Mouse (Mus musculus): ENCODE measurements around the gene Ndufaf3. TPM values are rescaled to one million over a fixed set of nuclear protein-coding genes. Genes with fewer than 3 reads are reported as not detected.

Ndufaf3 gene
- polyA plus RNA-seq, 1 experiment from 2014 or later = 66.3 TPM

- no peak for DNase-seq (ENCODE audit: low spot score)
- Histone ChIP-seq H3K4me3 (ENCODE audit: low read depth, low read length) (no peak overlapping the region), H3K9me3 (ENCODE audit: low read length) (no peaks in the 10 kb centered on the region), H3K27me3 (replicated peaks; ENCODE audit: insufficient read depth, low read length) (no peaks in the 10 kb centered on the region), H3K27ac (ENCODE audit: low read length) (no peak overlapping the region), H3K4me1 (ENCODE audit: insufficient read depth, low read depth, low read length) (peaks cover 13% of the 10 kb centered on the region; the same call in 1 of the 2 replicates), H3K36me3 (ENCODE audit: insufficient read depth, low read length) (peaks cover 9% of the 10 kb centered on the region; the same call in 1 of the 2 replicates), H3K9ac (replicated peaks; ENCODE audit: low read depth) (no peak overlapping the region), H3K4me2 (replicated peaks; ENCODE audit: low read depth, low read length) (no peak overlapping the region)
- no peak for ATAC-seq
- TF ChIP-seq CTCF (IDR thresholded peaks at IDR 0.05) = no peak
- TF ChIP-seq EP300 (IDR thresholded peaks at IDR 0.05) = no peak
- 88% methylated on average over 8 of the region's 8 CpGs for WGBS
Observed at GRCm38 (mm10) chr9:108563671-108564070, 3.6 kb downstream of the Ndufaf3 start.

GRCm38 (mm10) chr9:108560227-108560841, 6.9 kb downstream of the Ndufaf3 start, which contains the start of gene Impdh2:
TSS of gene Impdh2 (plus strand) at chr9:108560286.
- under 1% methylated on average over 48 of the region's 53 CpGs for WGBS
- Histone ChIP-seq H3K27me3 (replicated peaks; ENCODE audit: insufficient read depth, low read length) (no peaks in the 10 kb centered on the region), H3K36me3 (ENCODE audit: insufficient read depth, low read length) (peaks cover 24% of the 10 kb centered on the region), H3K27ac (ENCODE audit: low read length) (peak within 1 kb of the TSS; percentile 71), H3K9me3 (ENCODE audit: low read length) (no peaks in the 10 kb centered on the region), H3K4me1 (ENCODE audit: insufficient read depth, low read depth, low read length) (no peaks in the 10 kb centered on the region), H3K9ac (replicated peaks; ENCODE audit: low read depth) (peak within 1 kb of the TSS; percentile 58), H3K4me3 (ENCODE audit: low read depth, low read length) (peak within 1 kb of the TSS; percentile 47), H3K4me2 (replicated peaks; ENCODE audit: low read depth, low read length) (peak within 1 kb of the TSS; percentile 65)
- ATAC-seq = peak; percentile 99
- peak; percentile 99 for DNase-seq (ENCODE audit: low spot score)
- TF ChIP-seq CTCF (IDR thresholded peaks at IDR 0.05) = peak; percentile 29; the same call in 1 of the 2 replicates
- TF ChIP-seq EP300 (IDR thresholded peaks at IDR 0.05) = no peak

GRCm38 (mm10) chr9:108559169-108559568, 8.1 kb downstream of the Ndufaf3 start:
- Histone ChIP-seq H3K36me3 (ENCODE audit: insufficient read depth, low read length) (peaks cover 31% of the 10 kb centered on the region), H3K27me3 (replicated peaks; ENCODE audit: insufficient read depth, low read length) (no peaks in the 10 kb centered on the region), H3K4me3 (ENCODE audit: low read depth, low read length) (no peak overlapping the region), H3K9ac (replicated peaks; ENCODE audit: low read depth) (no peak overlapping the region), H3K9me3 (ENCODE audit: low read length) (no peaks in the 10 kb centered on the region), H3K27ac (ENCODE audit: low read length) (no peak overlapping the region), H3K4me1 (ENCODE audit: insufficient read depth, low read depth, low read length) (no peaks in the 10 kb centered on the region), H3K4me2 (replicated peaks; ENCODE audit: low read depth, low read length) (no peak overlapping the region)
- ATAC-seq = no peak
- WGBS = 90% methylated on average over 4 of the region's 4 CpGs
- DNase-seq (ENCODE audit: low spot score) = no peak
- TF ChIP-seq CTCF (IDR thresholded peaks at IDR 0.05) = no peak
- TF ChIP-seq EP300 (IDR thresholded peaks at IDR 0.05) = no peak

- no peak overlapping the region for H3K4me3 ChIP-seq (ENCODE audit: low read depth, low read length)
- ATAC-seq (no peak), DNase-seq (ENCODE audit: low spot score) (no peak)
- H3K9me3 ChIP-seq (ENCODE audit: low read length) = no peaks in the 10 kb centered on the region
- no peak overlapping the region for H3K27ac ChIP-seq (ENCODE audit: low read length)
- H3K4me1 ChIP-seq (ENCODE audit: insufficient read depth, low read depth, low read length) = no peaks in the 10 kb centered on the region
- no peak overlapping the region for H3K9ac ChIP-seq (replicated peaks; ENCODE audit: low read depth)
- 96% methylated on average over 1 of the region's 1 CpGs for WGBS
- H3K36me3 ChIP-seq (ENCODE audit: insufficient read depth, low read length) = peaks cover 26% of the 10 kb centered on the region
- TF ChIP-seq EP300 (IDR thresholded peaks at IDR 0.05) (no peak), CTCF (IDR thresholded peaks at IDR 0.05) (no peak)
- H3K4me2 ChIP-seq (replicated peaks; ENCODE audit: low read depth, low read length) = no peak overlapping the region
- H3K27me3 ChIP-seq (replicated peaks; ENCODE audit: insufficient read depth, low read length) = no peaks in the 10 kb centered on the region
Observed at GRCm38 (mm10) chr9:108546875-108547274, 20.4 kb downstream of the Ndufaf3 start.

- WGBS = 91% methylated on average over 3 of the region's 3 CpGs
- Histone ChIP-seq H3K4me1 (ENCODE audit: insufficient read depth, low read depth, low read length) (no peaks in the 10 kb centered on the region), H3K36me3 (ENCODE audit: insufficient read depth, low read length) (peaks cover 27% of the 10 kb centered on the region), H3K9me3 (ENCODE audit: low read length) (no peaks in the 10 kb centered on the region), H3K9ac (replicated peaks; ENCODE audit: low read depth) (no peak overlapping the region), H3K27ac (ENCODE audit: low read length) (no peak overlapping the region), H3K27me3 (replicated peaks; ENCODE audit: insufficient read depth, low read length) (no peaks in the 10 kb centered on the region), H3K4me3 (ENCODE audit: low read depth, low read length) (no peak overlapping the region), H3K4me2 (replicated peaks; ENCODE audit: low read depth, low read length) (no peak overlapping the region)
- no peak for TF ChIP-seq CTCF (IDR thresholded peaks at IDR 0.05)
- TF ChIP-seq EP300 (IDR thresholded peaks at IDR 0.05) = no peak
- no peak for ATAC-seq
- no peak for DNase-seq (ENCODE audit: low spot score)
Observed at GRCm38 (mm10) chr9:108545986-108546385, 21.2 kb downstream of the Ndufaf3 start.

- no peak for DNase-seq (ENCODE audit: low spot score)
- Histone ChIP-seq H3K27ac (ENCODE audit: low read length) (no peak overlapping the region), H3K36me3 (ENCODE audit: insufficient read depth, low read length) (peaks cover 28% of the 10 kb centered on the region), H3K4me2 (replicated peaks; ENCODE audit: low read depth, low read length) (no peak overlapping the region), H3K4me3 (ENCODE audit: low read depth, low read length) (no peak overlapping the region), H3K9ac (replicated peaks; ENCODE audit: low read depth) (no peak overlapping the region), H3K27me3 (replicated peaks; ENCODE audit: insufficient read depth, low read length) (no peaks in the 10 kb centered on the region), H3K9me3 (ENCODE audit: low read length) (no peaks in the 10 kb centered on the region), H3K4me1 (ENCODE audit: insufficient read depth, low read depth, low read length) (no peaks in the 10 kb centered on the region)
- ATAC-seq = no peak
- no peak for TF ChIP-seq EP300 (IDR thresholded peaks at IDR 0.05)
- TF ChIP-seq CTCF (IDR thresholded peaks at IDR 0.05) = no peak
Observed at GRCm38 (mm10) chr9:108540846-108541245, 26.4 kb downstream of the Ndufaf3 start.

Data from lung, postnatal 0 days (tissue).